Mouse (Mus musculus) limb, embryonic 10.5 days (tissue): ENCODE data around the gene Fry. TPM values are rescaled to one million over a fixed set of nuclear protein-coding genes. Genes with fewer than 3 reads are reported as not detected.

Experiments
- DNase-seq: peaks from one replicate; pipeline ENCODE4 v3.0.0-alpha.2; 2017; ENCODE audit warnings: low spot score
- H3K27ac ChIP-seq: fragments of 300-500 bp; sonication (generic); 2 replicates; pipeline ENCODE4 v1.5.1; 2016; ENCODE audit warnings: mild to moderate bottlenecking
- H3K27me3 ChIP-seq: fragments of 300-500 bp; sonication (generic); 2 replicates; pipeline ENCODE4 v1.6.1; 2016; ENCODE audit warnings: low read depth, mild to moderate bottlenecking; ENCODE audit not compliant: poor library complexity, severe bottlenecking
- H3K36me3 ChIP-seq: fragments of 300-500 bp; sonication (generic); 2 replicates; pipeline ENCODE4 v1.6.1; 2016; ENCODE audit warnings: mild to moderate bottlenecking, moderate library complexity
- H3K4me1 ChIP-seq: fragments of 300-500 bp; sonication (generic); 2 replicates; pipeline ENCODE4 v1.6.1; 2016
- H3K4me3 ChIP-seq: fragments of 300-500 bp; sonication (generic); 2 replicates; pipeline ENCODE4 v1.5.1; 2016; ENCODE audit warnings: mild to moderate bottlenecking, moderate library complexity
- H3K9me3 ChIP-seq: fragments of 300-500 bp; sonication (generic); replicated peaks from 2 replicates; pipeline ENCODE4 v1.6.1; 2016; ENCODE audit warnings: mild to moderate bottlenecking
- WGBS: fragments of 180-500 bp; shearing (Covaris S2); methylation state at CpG from one replicate; pipeline ENCODE4 v1.1.7; 2016; 5-methylcytosine and 5-hydroxymethylcytosine counted together
- polyA plus RNA-seq: library from polyadenylated mRNA; unstranded; fragments of >200 nt; fragmentation: Nextera tagmentation; extraction: Ambion mirVana; gene quantifications from 2 replicates; pipeline ENCODE4 v1.2.1, GENCODE M21; 2016

Fry gene
- polyA plus RNA-seq, 1 experiment from 2014 or later, result 3.2 TPM

DNA sequence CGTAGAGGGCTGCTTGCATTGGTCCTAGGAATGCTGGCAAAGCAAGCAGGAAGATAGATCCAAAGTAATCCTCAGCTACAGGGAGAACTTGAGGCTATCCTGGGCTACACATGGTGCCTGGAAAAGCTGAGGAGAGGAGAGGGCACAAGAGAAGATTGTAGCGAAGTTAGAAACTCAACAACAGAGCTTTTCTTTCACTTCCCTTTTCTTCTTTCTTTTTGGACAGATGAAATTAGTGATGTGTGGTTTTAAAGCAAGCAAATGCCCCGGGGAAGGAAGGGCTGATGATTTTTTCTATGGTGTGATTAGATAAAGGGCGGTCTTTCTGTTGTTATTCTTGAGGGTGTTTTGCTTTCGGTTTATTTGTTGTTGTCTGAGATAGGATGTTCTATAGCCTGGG, 188.1 kb downstream of the Fry start:
- no peaks in the 10 kb centered on the region for H3K4me1 ChIP-seq
- H3K36me3 ChIP-seq, result no peaks in the 10 kb centered on the region
- H3K4me3 ChIP-seq, result no peak overlapping the region
- H3K9me3 ChIP-seq, result no peaks in the 10 kb centered on the region
- H3K27me3 ChIP-seq, result no peaks in the 10 kb centered on the region
- no peak for DNase-seq
- WGBS, result 87% methylated on average over 5 of the region's 5 CpGs
- H3K27ac ChIP-seq, result no peak overlapping the region

DNA sequence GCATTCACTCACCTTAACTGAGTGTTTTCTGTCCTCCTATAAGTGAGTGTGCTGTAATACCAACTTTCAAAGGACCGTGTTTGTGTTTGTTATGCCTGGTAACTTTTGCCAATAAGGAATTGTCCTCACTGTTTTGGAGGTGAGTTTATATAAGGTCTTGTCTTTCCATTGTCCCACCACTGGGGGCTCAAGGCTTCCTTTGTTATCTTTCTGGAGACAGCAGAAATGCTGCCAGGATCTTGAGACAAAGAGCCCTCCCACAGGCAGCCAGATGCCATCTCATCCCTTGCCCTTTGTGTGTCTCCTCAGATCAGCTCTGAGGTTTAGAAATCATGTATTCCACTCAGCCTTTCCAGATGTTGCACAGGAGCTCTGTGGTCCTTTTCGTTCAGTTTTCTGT, 194.8 kb downstream of the Fry start:
- 84% methylated on average over 2 of the region's 2 CpGs for WGBS
- Histone ChIP-seq H3K9me3 (no peaks in the 10 kb centered on the region), H3K27ac (no peak overlapping the region), H3K36me3 (no peaks in the 10 kb centered on the region), H3K4me3 (no peak overlapping the region), H3K27me3 (no peaks in the 10 kb centered on the region), H3K4me1 (no peaks in the 10 kb centered on the region)
- no peak for DNase-seq

DNA sequence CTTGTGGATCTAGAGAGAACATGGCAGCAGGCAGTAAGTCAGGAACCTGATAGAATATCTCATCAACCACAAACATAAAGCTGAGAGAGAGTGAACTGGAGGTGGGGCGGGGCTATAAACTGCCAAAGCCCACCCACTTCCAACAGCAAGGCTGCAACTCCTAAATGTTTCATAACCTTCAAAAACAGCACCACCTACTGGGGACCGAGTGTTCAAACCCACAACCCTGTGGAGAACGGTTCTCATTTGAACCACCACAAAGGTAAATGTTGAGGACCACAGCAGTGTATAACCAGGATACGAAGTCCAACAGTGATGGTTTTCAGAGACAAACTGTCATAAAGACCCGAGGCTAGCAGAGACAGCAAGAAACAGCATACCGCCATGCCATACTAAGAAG, 196.1 kb downstream of the Fry start:
- H3K4me1 ChIP-seq, result no peaks in the 10 kb centered on the region
- 95% methylated on average over 6 of the region's 6 CpGs for WGBS
- H3K27ac ChIP-seq, result no peak overlapping the region
- no peak overlapping the region for H3K4me3 ChIP-seq
- no peaks in the 10 kb centered on the region for H3K9me3 ChIP-seq
- H3K36me3 ChIP-seq, result no peaks in the 10 kb centered on the region
- no peaks in the 10 kb centered on the region for H3K27me3 ChIP-seq
- no peak for DNase-seq

DNA sequence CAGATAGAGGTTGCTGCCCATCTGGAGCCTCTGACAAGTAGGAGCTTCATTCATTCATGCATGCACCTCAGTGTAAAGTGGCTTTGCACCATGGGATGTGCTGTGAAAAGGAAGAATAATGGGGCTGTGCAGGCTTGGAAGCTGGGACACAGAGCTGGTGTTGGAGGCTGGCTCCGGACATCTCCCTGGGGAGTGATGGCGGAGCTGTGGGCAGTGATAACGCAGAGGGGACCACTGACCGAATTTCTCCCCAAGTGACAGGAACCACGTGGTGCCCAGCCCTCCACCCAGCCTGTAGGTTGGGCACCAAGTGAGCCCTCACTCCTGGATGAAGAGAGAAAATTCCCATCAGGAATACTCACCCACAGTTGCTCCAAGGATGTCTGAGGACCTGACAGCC, 207.0 kb downstream of the Fry start:
- Histone ChIP-seq H3K27ac (no peak overlapping the region), H3K36me3 (no peaks in the 10 kb centered on the region), H3K4me3 (no peak overlapping the region), H3K9me3 (no peaks in the 10 kb centered on the region), H3K4me1 (no peaks in the 10 kb centered on the region), H3K27me3 (no peaks in the 10 kb centered on the region)
- 69% methylated on average over 5 of the region's 5 CpGs for WGBS
- DNase-seq, result no peak

DNA sequence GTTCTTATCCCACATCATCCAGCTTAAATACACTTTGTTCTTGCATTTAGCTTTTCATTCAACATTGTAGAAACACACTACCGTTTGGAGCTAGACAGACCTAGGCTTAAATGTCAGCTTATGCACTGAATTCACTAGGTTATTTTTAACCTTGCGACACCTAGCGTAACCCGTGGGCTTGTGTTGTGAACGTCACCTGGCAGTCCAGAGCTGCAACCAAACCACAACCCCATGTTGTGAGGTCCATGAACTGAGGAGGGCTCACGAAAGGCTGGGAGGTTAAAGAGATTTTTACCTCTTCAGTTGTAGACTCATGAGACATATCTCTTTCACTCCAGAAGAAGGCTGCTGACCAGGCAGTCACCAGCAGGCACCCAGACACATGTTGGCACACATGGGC, 210.2 kb downstream of the Fry start:
- no peaks in the 10 kb centered on the region for H3K9me3 ChIP-seq
- H3K36me3 ChIP-seq, result no peaks in the 10 kb centered on the region
- no peak for DNase-seq
- no peak overlapping the region for H3K27ac ChIP-seq
- no peaks in the 10 kb centered on the region for H3K4me1 ChIP-seq
- H3K27me3 ChIP-seq, result no peaks in the 10 kb centered on the region
- WGBS, result 95% methylated on average over 6 of the region's 6 CpGs
- no peak overlapping the region for H3K4me3 ChIP-seq

DNA sequence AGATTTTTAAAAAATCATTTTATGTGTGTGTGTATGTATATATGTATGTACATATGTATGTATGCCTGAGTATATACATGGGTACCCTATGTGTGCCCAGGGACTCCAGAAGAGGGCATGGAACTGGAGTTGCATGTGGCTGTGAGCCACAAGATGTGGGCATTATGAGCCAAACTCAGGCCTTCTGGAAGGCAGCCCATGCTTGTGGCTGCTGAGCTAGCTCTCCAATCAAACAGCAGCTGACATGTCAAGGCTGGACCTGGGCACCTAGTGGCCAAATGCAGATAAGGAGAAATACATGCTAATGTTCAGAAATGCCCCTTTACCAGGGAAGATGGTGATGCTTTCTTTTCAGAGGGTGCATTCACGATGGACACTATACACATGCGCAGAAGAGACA, 213.4 kb downstream of the Fry start:
- no peak for DNase-seq
- Histone ChIP-seq H3K9me3 (no peaks in the 10 kb centered on the region), H3K27ac (no peak overlapping the region), H3K4me3 (no peak overlapping the region), H3K36me3 (no peaks in the 10 kb centered on the region), H3K27me3 (no peaks in the 10 kb centered on the region), H3K4me1 (no peaks in the 10 kb centered on the region)
- WGBS, result 93% methylated on average over 2 of the region's 2 CpGs

DNA sequence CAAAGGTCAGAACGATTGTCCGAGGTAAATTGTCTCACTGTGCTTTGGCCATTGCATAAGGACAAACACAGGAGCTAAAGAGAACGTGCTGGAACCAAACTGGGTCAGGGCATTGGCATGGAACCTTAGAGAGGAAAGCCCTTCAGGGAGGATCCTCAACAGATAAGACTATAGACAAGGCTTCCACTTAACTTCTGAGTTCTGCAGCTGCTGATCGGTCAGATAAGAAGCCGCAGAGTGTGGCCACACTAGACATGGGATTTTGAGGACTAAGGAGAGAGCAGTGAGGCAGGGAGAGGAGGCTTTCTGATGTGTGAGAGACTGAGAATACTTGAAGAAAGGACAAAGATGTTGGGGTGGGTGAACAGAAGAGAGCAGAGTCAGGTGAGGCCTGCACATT, 214.4 kb downstream of the Fry start:
- H3K4me3 ChIP-seq, result no peak overlapping the region
- no peaks in the 10 kb centered on the region for H3K27me3 ChIP-seq
- H3K9me3 ChIP-seq, result no peaks in the 10 kb centered on the region
- 86% methylated on average over 5 of the region's 5 CpGs for WGBS
- no peaks in the 10 kb centered on the region for H3K4me1 ChIP-seq
- H3K36me3 ChIP-seq, result no peaks in the 10 kb centered on the region
- no peak for DNase-seq
- H3K27ac ChIP-seq, result no peak overlapping the region

DNA sequence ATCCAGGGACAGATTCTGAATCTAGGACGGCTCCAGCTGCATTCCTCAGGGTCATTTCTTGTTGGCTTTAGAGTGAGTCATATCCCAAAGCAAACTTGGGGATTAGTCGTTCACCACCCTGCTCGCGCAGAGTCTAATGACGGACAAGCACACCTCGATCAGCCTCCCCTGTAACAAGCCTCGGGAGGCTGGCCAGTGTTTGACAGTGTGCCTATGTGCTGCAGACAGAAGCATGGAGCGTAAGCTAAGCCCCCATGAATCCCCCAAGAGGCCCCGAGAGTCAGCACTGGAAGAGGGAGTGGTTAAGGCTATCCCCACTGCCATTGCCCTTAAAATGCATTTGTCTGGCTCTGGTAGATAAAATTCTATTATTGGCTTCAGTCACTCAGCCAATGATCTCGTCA, 214.9 kb downstream of the Fry start:
- 85% methylated on average over 10 of the region's 10 CpGs for WGBS
- no peaks in the 10 kb centered on the region for H3K9me3 ChIP-seq
- no peak overlapping the region for H3K4me3 ChIP-seq
- H3K36me3 ChIP-seq, result no peaks in the 10 kb centered on the region
- no peak for DNase-seq
- no peak overlapping the region for H3K27ac ChIP-seq
- H3K27me3 ChIP-seq, result no peaks in the 10 kb centered on the region
- no peaks in the 10 kb centered on the region for H3K4me1 ChIP-seq

DNA sequence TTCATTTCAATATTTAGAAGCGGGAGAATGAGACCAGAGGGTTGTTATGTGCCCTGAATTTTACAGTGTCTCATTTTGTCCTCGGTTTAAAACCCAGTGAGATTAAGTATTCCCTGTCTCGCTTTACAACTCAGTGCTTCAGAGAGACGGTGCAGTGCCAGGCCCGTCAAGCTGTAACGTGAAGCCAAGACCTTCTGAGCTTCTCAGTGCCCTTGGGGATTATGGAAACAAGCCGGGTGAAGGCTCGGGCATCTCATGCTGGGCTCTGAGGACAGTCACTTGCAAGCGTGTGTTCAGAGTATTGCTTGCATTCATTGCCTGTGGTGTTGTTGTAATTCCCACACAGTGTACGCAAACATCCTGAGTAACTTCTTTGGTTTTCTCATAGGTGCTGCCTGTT, 218.0 kb downstream of the Fry start:
- Histone ChIP-seq H3K27me3 (no peaks in the 10 kb centered on the region), H3K36me3 (no peaks in the 10 kb centered on the region), H3K27ac (no peak overlapping the region), H3K9me3 (no peaks in the 10 kb centered on the region), H3K4me3 (no peak overlapping the region), H3K4me1 (no peaks in the 10 kb centered on the region)
- 67% methylated on average over 10 of the region's 10 CpGs for WGBS
- no peak for DNase-seq

DNA sequence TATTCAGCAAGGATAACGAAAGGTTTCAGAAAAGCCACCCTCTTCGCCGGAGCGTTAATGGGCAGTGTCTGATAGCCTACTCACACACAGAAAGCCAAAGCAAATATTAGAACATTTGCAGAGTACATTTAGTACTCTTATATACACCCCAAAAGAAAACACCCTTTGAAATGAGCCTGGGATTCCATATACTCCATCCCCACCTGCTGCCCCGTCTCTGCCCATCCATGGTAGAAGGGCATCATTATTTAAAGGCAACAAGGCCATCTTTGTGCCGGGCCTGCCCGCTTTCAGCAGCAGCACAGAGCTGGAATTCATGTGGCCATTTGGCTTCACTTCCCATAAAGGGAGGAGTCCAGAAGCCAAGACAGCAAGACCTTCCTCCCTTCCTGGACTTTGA, 219.3 kb downstream of the Fry start:
- WGBS, result 89% methylated on average over 7 of the region's 7 CpGs
- Histone ChIP-seq H3K4me3 (no peak overlapping the region), H3K4me1 (no peaks in the 10 kb centered on the region), H3K27me3 (no peaks in the 10 kb centered on the region), H3K27ac (no peak overlapping the region), H3K9me3 (no peaks in the 10 kb centered on the region), H3K36me3 (no peaks in the 10 kb centered on the region)
- no peak for DNase-seq

DNA sequence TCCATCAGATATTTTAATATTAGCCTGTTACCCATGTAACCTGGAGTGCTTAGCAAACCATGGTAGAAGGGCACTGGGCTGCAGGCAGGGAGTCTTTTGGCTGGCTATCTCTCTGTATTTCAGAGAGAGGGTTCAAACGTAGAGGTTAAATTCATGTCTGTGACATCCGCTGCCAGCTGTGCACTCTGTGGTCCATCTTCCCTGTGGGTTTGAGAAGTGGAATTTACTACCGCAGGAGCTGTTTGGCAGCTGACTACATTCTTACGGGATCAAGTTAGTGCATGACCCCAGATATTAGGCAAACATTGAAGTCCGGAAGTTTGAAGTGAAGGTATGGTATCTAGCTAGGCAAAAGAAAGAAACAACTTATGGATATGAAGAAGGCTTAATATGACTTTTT, 222.5 kb downstream of the Fry start:
- Histone ChIP-seq H3K4me1 (no peaks in the 10 kb centered on the region), H3K27me3 (no peaks in the 10 kb centered on the region), H3K9me3 (no peaks in the 10 kb centered on the region), H3K36me3 (no peaks in the 10 kb centered on the region), H3K4me3 (no peak overlapping the region), H3K27ac (no peak overlapping the region)
- 75% methylated on average over 5 of the region's 5 CpGs for WGBS
- no peak for DNase-seq

DNA sequence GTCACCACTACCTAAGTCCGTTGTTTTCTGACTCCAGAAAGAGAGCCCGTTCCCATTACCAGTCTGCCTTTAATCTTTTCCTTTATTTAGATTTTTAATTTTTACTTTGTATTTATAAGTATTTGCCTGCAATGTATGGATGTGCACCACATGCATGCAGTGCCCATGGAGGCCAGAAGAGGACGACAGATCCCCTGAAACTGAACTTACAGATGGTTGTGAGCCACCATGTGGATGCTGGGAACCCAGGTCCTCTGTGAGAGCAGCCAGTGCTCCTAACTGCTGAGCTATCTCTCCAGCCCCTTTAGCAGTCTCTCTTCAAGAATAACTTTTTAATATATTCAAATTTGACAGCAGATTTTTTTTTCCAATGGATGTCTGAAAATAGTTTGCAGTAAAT, 223.7 kb downstream of the Fry start:
- Histone ChIP-seq H3K9me3 (no peaks in the 10 kb centered on the region), H3K36me3 (no peaks in the 10 kb centered on the region), H3K4me3 (no peak overlapping the region), H3K27me3 (no peaks in the 10 kb centered on the region), H3K4me1 (no peaks in the 10 kb centered on the region), H3K27ac (no peak overlapping the region)
- DNase-seq, result no peak
- WGBS, result 92% methylated on average over 3 of the region's 3 CpGs

DNA sequence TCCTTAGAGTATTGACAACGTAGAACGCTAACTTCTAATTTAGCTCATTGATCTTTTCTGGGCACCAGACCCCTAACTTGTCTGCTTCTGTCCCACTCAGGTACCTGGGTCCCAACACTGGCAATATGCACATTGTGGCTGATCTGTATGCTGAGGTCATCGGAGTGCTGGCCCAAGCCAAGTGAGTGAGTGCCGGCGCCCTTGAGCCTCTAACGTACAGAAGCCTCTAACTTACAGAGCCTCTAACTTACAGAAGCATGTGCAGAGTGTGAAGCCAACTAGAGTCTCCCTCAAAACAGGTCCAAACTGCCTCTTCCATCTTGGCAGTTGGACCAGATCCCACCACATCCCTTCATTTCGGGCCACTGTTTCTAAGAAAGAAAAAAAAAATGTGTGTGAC, 227.5 kb downstream of the Fry start:
- Histone ChIP-seq H3K4me1 (no peaks in the 10 kb centered on the region), H3K36me3 (0 out of 2 replicates have a peak, but pooled peaks cover 2% of the 10 kb centered on the region), H3K27me3 (no peaks in the 10 kb centered on the region), H3K9me3 (no peaks in the 10 kb centered on the region), H3K27ac (no peak overlapping the region), H3K4me3 (no peak overlapping the region)
- 94% methylated on average over 7 of the region's 7 CpGs for WGBS
- DNase-seq, result no peak

DNA sequence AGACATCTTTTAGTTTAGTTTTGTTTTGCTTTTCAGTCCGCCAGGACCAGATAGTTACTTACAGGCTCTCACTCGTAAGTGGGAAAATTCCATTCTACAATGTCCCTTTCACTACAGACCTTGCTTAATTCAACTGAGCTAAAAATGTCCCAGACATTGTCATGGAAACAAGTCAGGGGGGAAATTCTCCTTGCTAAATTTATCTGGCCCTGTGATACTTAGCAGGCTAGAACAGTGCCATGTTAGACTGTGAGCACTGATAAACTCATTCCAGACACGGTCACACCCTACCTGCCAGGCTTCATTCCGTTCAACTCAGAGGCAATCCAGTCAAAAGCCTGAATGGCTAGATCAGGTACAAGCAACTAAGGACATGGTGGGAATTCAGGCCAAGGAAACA, 227.9 kb downstream of the Fry start:
- no peaks in the 10 kb centered on the region for H3K9me3 ChIP-seq
- no peaks in the 10 kb centered on the region for H3K4me1 ChIP-seq
- no peak overlapping the region for H3K4me3 ChIP-seq
- H3K27ac ChIP-seq, result no peak overlapping the region
- 92% methylated on average over 4 of the region's 4 CpGs for WGBS
- H3K36me3 ChIP-seq, result 0 out of 2 replicates have a peak, but pooled peaks cover 2% of the 10 kb centered on the region
- no peak for DNase-seq
- H3K27me3 ChIP-seq, result no peaks in the 10 kb centered on the region
